Mouse (Mus musculus): ENCODE results near the gene Fam83c.
A peak's percentile ranks its signal among the peaks of the same experiment; 100 is the strongest.

The Fam83c gene

DNA sequence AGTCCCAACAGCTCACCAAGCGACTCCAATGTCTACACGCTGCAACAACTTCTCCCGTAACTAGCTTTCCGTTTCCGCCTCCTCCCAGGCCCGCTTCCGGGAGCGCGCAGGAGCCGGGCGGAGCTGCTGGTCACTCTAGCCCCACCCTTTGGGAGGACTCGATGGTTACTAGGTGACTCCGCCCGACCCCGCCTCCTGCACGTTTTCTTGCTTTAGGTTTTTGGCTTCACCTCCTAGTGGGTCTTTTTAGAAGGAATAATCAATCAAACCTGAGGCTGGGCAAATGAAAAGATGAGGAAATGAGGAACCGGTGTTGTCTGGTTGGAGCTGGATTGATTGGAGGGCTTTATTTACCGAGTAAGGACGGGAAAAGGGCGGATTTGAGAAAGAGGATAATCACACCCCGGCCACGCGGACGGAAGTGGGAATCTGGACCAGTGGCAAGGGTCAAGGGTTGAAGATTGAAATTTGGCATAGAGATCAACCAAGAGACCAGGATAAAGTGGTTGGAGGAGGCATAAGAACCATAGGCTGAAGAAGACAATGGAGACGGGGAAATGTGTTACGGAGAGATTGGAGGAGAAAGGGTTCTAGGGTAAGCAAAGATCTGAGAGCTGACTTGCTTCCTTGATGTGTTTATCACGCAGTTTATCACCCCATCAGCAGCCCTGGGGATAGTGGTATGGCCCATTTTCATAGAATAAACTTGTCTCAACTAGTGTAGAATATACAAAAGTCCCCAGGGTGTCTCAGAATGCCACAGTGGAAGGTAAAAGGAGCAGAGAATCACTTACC lies 7.8 kb downstream of the Fam83c start, which contains the start of gene Eif6:
Gene Eif6, minus strand, starts transcription at position 296 of the 795 bp plus-strand sequence.
- DNase-seq (ENCODE audit: low spot score in 2 of 2), result peak; percentile 82

DNA sequence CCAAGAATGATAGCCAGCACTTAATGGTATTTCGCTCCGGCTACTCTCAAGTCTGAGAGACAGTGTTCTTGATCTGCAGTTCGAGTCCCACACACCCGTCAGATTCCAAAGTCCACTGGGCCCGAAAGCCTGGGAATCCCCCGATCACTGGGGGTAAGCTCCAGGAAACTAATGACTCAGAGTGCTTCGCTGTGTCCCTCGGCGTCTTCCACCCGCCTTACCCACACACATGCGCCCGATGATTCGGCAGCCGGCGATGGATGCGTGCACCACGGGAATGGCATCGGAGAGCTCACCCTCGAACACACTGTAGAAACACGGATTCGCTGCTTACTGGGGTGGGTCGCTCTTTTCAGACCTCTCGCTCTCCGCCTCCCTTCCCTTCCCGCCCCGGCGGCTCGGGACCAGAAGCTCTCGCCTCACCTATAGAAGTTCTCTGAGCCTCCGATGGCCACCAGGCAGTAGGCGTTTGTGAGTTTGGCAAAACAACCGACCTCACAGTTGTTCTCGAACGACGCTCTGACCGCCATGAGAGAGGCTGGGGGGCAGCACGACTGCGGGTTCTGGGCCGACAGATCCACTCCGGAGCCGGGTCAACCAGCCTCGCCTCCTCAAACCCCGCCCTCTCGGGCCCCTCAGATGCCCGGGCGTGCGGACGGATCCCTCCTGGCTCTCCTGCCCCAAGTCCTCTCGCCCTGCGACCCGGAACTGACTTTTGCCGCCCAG lies 8.6 kb downstream of the Fam83c start:
- peak; percentile 45 to 52 for DNase-seq (ENCODE audit: low spot score in 2 of 2)

DNA sequence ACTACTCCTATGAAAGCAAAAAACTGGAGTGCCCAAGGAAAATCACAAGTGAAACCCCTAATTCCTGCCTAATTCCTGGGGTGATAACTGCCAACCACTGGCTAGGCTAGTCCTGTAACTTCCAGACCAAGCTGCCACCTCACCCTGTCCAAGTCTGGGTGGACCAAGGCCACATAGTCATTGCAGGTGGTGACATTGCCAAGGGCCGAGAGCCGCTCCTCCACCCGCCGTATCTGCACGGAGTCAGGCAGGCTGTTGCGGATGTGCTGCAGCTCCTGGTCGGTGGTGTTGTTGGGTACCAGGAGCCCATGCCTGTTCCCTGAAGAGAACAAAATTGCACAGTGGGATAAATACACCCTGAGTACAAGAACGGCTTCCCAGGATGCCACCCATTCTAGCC lies 10.9 kb downstream of the Fam83c start:
- DNase-seq (ENCODE audit: low spot score in 2 of 2), result no peak

DNA sequence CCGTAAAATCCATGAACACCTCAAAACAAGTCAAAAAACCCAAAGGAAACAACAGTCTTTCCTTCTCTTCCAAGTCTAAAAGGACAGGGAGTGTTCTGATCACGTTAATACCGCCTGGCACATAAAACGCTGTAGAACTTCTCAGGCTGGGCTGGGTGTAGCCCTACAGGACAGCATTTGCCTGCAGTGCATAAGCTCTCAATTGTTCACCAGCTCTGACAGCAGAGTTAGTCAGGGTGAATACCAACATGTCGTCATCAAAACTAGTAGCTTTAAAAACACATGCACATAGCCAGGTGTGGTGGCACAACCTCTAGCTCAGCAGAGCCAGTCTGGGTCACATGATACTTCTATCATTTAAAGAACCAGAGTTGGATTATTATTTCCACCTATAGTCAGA lies 13.9 kb downstream of the Fam83c start:
- no peak for DNase-seq (ENCODE audit: low spot score in 2 of 2)

DNA sequence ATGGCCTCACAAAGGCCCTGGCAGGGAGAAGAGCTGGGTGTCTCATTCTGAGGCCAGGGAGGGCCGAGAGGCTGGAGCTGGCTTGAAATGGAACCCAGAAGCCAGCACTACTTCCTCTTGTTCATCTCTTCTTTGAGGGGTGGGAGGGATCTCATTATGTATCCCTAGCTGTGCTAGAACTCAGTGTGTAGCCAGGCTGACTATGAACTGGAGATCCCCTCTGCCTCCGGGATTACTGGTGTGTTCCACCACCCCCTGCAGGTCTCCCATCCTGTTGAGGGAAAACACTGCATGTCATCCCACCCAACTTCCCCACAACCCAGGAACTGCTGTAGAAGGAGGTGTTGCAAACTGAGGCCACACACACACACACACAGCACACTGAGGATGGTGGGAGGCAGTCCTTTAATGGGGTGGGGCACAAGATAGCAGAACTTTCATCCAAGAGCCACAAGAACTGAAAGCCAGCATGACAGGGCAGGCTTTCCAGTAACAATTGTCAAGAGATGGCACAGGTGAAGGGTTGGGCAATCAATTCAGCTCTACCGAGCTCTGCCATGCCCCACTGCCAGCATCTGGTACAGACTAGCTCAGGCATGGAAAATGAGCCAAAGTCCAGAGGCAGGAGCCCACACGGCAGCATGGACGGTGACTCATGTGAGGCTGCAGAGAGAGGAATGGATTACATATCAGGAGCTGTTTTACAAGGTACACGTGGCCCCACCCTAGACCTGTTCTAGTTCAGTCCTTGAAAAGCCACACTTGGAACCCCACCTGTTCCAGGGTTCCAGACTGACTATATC lies 15.0 kb downstream of the Fam83c start:
- DNase-seq (ENCODE audit: low spot score in 2 of 2), result peak; percentile 30 to 40

DNA sequence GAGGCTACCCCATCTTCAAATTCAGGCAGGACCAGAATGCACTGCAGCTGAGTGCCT lies 15.4 kb downstream of the Fam83c start, which contains the start of gene BC029722:
Gene BC029722, minus strand, starts transcription at position 35 of the 57 bp plus-strand sequence.
- no peak for DNase-seq (ENCODE audit: low spot score in 2 of 2)

DNA sequence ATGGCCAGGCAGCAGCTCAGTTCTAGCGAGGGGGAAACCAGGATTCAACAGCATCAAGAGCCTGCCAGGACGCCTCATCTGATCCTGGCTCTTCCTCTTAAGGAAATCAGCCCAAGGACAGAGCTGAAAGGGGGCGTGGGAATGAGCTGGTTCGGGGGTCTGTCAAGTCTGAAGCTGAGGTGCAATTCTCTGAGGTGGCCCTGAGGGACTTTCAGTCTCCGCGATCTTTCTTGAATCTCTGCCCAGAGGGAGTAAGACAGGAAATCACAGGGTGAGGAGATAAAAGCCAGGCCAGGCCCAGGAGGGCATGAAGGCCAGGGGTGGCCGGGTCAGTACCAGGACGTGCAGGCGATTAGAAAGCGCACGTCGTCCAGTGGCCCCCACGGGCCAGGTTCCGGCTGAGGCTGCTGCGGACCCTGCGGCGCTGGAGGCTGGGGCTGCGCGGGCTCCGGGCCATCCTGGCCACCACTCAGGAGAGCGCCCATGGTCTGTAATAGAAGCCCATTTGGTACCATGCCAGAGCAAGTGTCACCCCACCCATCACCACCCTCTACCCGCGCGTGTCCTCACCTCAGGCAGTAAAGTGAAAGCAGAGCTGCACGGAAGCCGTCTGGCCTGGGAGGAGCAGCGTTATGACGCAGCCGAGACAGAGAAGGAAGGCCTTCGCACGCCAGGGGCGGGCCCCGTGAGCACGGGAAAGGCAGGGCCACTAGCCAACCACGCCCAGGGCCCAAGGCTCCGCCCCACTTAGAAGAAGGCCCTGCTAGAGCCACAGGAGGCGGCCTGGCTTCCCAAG lies 15.9 kb downstream of the Fam83c start:
- DNase-seq (ENCODE audit: low spot score in 2 of 2), result peak; percentile 93

DNA sequence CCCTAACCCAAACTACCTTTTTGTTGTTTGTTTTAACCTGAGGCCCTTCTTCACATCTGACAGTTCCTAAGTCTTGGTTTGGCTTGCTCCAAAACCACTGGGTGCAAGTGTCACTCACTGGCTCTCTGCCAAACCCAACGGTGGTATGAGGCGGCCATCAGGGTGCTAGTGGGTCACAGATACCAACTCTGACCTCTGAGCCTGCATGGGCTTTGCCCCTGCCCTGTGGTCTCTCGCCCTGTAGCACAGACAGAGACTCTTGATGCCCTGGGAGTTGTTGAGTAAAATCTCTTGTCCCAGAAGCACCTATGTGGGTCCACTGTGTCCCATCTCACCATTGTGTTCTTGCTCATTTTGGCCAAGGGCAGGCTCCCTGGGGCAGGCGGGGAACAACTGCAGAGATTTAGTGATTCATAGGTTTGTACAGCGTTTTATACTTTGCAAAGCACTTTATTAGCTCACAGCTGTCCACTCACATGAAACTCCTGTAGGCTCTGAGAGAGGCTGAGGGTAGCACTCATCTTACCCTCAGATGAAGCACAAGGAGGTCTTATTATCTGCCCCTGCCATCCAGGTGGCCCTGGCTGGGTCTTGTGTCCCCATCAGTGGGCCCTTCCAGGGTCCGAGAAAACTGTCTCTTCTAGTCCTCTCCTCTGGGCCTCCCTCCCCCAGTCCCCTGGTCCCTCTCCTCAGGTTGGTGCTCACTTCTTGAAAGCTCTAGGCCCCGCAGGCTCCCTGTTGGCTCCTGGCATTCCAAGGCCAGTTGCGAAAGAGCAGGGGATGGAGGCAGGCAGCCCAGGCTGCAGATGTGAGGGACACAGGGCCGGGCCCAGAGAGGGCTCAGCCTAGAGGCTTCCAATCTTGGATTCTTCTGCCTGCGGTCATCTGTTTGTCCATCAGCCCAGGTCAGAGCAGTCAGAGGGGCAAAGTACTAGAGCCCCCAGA lies 17.1 kb downstream of the Fam83c start:
- no peak for DNase-seq (ENCODE audit: low spot score in 2 of 2)

DNA sequence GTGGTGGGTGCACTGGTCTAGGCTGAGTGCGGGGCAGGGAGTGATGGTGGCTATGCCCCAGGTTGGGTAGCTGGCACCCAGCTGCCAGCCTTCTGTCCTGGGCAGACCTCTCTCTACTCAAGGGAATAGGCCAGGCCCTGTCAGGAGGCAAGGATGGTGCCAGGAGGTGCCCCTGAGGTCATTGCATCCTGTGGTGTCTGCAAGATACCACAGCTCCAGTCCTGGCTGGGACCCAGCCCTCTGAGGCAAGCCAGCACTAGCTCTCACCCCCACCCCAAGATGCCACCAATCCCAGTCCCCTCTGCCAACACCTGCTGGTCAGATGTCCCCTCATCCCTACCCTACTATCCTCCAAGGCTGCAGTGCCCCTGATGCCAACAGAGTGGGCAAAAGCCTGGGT lies 18.5 kb downstream of the Fam83c start:
- DNase-seq (ENCODE audit: low spot score in 2 of 2), result no peak

DNA sequence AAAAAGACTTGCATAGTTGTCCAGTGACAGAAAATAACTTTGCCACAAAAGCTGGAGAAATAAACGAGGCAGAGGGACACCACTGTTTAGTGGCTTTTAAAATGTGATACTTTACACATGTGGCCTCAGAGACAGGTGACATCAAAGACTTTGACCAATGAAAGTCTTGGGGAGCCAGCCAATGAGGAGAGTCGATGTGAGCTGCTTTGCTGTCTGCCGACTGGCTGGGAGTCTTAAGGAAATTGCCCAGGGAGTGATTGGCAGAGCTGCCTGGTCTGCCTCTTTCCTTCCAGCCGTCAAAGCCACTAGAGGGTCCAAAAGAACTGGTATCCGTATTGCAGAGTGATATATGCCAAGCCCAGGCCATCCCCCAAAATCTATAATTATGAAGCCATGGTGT lies 19.8 kb downstream of the Fam83c start:
- peak in 1 of 2 experiments; percentile 35 for DNase-seq (ENCODE audit: low spot score in 2 of 2)

DNA sequence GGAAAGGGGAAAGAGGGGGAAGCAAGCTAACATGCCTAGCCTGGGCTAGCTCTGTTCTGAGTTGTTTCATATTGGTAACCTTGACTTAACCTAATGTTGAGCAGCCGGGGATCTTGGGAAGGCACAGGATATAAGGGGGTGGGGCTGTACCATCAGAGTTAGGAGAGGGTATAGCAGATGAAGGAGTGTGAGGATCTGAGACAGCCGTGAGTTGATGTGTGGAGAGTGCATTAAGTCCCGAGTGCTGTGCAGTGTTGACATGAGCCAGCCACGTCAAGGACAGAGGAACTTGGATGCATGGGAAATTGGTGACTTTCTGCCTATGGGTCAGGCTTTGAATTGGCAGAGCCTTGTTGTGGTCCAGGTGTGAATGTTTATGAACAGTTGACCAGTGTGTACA lies 22.0 kb downstream of the Fam83c start:
- DNase-seq (ENCODE audit: low spot score in 2 of 2), result no peak

DNA sequence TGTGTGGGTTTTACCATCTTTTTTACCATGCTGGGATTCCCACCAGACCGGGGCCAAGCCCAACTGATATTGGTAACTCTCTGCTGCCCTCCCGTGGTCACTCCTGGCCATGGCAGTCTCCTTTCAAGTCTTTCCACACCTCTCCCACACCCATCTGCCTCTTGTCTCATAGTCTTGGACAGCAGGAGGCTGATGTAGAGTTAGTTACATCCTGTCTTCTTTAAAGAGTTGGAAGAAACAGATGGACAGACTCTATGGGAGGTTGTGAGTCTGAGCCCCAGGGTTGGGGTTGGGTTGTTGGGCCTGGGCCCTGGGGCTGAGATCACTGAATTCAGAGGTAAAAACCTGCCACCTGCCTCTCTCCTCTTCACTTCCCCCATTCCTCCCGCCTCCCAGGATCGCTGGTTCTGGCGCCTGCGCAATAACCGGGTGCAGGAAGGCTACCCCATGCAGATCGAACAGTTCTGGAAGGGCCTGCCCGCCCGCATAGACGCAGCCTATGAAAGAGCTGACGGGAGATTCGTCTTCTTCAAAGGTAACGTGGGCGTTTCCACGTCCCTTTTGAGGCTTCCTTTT lies 22.7 kb downstream of the Fam83c start:
- DNase-seq (ENCODE audit: low spot score in 2 of 2), result peak; percentile 94

DNA sequence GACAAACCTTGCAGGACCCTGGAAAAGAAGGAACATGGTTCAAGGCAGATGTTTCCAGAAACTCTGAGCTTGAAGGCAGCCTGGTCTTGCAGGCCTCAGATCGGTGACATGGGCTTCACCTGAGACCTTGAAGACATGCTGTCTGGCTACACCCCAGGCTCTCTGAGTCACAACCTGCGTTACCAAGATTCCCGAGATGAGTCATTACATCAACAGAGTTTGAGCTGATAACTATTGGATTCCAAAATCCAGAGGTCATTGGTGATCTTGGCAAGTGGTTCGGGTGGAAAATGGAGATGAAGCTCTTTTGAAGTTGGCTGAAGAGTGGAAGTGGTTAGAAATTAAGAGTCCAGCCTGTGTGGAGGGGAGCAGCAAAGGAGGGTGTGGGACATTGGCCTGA lies 25.0 kb downstream of the Fam83c start:
- DNase-seq (ENCODE audit: low spot score in 2 of 2), result no peak

DNA sequence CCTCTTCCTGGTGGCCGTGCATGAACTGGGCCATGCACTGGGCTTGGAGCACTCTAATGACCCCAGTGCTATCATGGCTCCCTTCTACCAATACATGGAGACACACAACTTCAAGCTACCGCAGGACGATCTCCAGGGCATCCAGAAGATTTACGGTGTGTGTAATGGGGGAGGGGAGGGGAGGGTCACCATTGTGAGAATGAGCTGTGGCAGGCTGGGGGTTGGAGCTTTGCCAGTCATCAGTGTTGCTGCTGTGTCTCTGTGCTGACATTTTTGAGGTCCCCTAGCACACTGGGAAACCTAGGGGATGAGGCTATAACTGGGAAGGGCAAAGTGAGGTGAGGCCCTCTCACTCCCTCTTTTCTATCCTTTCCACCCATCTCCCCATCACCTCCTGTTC lies 27.2 kb downstream of the Fam83c start:
- DNase-seq (ENCODE audit: low spot score in 2 of 2), result no peak

DNA sequence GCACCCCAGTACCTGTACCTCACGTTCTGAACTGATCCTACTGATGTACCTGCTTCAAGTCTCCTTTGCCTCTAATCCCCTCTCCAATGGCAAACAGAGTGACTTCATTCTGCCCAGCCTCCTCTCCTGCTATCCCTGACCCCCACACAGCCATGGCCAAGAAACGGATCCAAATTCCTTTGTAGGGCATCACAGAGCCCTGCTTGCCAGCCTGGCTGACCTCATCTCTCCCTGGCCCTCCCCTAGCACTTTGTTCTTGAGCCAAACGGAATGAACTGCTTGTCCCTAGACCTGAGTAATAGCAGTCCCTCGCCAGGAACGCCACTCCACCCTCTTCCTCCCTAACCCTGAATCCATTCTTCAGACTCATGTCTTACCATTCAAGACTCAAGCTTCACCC lies 28.1 kb downstream of the Fam83c start:
- no peak for DNase-seq (ENCODE audit: low spot score in 2 of 2)

DNA sequence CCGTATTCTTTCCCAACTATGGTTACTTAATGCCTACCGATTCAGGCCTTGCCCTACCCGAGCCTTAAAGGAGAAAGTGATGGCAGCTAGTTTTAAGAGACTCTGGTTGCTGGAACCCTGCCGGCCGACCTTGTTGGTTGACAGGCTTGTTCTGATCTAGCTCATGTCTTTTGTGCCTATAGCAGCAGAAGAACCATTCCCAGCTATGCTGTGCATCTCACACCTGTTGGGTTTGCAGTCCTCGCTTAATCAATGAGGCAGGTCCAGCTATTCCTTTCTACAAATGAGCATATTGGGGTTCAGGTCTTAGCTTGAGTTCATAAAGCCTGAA lies 28.8 kb downstream of the Fam83c start:
- DNase-seq (ENCODE audit: low spot score in 2 of 2), result no peak

DNA sequence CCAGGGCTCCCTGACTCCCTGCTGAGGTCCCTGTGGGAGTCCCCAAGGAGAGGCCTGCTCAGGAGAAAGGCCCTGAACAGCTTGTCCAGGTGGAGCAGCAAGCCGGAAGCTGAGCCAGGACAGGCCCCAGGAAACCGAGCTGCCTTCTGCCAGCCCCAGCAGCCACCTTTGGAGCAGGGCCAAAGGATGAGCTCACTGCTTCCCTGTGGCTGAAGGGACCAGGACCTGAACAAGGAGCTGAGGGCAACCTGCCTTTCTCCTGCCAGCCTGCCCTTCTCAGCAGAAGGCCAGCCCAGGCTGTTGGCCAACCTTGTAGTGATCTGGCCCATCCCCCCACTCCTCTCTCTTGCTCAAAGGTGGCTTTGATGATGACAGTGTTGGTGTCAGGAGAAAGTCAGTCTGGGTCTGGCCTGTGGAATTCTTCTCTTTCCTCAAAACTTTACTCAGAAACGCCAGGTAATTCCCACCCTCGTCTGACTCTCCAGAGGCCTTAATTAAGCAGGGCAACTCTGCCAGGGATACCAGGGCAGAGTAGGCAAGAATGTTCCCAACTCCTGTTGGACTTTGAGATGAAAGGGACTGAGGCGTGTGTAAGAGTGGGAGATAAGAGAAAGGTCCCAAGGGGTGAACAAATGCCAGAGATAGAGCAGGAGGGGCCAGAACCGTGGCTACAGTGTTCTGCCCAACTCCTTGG lies 29.3 kb downstream of the Fam83c start:
- no peak for DNase-seq (ENCODE audit: low spot score in 2 of 2)

DNA sequence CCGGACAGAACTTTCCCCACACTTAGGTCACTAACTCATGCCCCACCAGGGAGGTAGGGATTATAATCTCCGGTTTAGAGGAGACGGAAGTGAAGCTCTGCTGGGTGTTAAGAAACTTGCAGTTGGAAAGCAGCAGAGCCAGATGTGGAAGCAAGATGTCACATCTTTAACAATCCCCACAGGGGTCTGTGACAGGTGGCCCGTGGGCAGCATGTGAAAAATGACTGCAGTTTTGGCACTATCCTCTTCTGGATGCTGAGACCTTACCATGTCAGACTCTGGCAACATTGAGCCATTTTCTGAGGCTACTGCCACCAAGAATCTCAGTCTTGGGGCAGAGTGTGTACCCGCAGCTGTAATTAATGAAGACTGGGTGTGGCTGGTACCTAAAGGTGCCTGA lies 30.6 kb downstream of the Fam83c start:
- DNase-seq (ENCODE audit: low spot score in 2 of 2), result no peak

DNA sequence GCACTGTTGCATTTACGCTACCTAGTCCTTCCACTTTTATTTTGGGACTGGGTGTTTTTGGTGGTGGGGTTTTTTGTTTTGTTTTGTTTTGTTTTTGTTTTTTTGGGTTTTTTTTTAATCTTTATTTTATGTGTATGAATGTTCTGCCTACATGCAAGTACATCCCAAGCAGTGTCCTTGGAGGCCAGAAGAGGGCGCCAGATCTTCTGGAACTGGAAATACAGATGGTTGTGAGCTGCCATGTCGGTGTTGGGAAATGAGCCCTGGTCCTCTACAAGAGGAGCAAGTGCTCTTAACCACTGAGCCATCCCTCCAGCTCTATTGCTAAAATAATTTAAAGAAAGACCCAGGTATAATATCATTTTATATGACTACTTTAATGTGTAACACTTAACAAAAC lies 31.9 kb downstream of the Fam83c start:
- DNase-seq (ENCODE audit: low spot score in 2 of 2), result no peak

DNA sequence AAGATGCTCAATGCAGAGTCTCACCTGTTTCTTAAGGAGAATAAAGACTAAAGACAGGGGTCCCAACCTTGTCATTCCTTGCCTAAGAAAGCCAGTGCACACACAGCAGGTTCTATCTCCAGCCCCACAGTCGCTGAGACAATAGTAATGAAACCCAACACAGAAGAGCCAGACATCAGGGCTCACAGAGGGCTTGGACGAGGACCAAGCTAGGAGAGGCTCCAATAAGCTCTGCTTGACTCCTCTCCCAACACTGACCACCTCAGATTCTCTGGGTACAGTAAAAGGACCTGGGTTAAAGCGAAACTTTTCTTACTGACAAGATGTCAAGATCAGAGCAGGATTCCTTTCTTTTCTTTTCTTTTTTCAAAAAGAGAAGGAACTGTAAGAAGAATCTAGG lies 36.0 kb downstream of the Fam83c start:
- DNase-seq (ENCODE audit: low spot score in 2 of 2), result no peak

Measured in right cerebral cortex, adult 2 months (tissue).